Mouse (Mus musculus) ovary, postnatal 14 days (tissue): ENCODE measurements around the gene Zfp808.
"Not testable (repeated sequence)": the region's sequence is repeated elsewhere in the genome, so short reads cannot be mapped to it uniquely, and the experiment has no call there.

Experiments used
- DNase-seq: peaks from one replicate; pipeline ENCODE4 v3.0.0; 2022; ENCODE audit warnings: low spot score

Zfp808 gene

DNA sequence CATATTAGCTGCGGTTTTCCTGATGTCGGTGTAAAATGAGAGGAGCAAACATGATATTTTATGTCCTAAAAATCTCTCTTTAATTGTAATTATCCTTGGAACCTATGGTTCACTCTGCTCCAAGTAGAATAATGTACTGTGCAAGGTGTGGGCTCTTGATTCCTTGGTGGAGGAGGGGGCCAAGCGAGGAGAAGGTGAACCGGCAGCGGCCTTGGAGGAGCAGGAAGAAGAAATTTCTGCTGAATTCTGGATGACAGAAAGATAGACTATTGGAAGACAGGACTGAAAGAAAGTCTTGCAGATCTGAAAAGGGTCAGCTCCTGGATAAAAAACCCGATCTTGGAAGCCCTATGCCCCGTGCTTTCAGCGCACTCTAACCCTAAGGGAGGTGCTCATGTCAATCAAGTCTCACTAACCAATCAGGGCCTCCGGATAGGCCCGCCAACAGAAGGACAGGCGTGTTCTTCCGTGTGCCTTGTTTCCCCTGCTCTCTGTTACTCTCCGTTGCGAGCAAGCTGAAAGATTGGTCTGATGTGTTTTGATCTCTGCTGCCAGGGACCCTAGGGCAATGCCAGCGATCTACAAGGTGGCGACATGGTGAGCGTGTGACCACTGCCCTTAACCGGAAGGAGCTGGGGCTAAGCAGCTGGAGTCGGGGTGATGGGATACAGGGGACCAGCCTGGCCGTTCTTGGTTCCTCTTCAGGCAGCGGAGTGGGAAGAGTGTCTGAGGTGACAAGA lies at the start of gene Zfp808:
Gene Zfp808, plus strand, starts transcription at position 455 of the 740 bp plus-strand sequence.
- DNase-seq: peak; percentile 13

GRCm38 (mm10) chr13:62098786-62099185 lies 30.9 kb upstream of the Zfp808 start:
- DNase-seq: not testable (repeated sequence)

GRCm38 (mm10) chr13:62099454-62099853 lies 30.2 kb upstream of the Zfp808 start:
- not testable (repeated sequence) for DNase-seq

- not testable (repeated sequence) for DNase-seq
Measured at GRCm38 (mm10) chr13:62102368-62102767, 27.3 kb upstream of the Zfp808 start.

GRCm38 (mm10) chr13:62115861-62116260 lies 13.8 kb upstream of the Zfp808 start:
- DNase-seq: not testable (repeated sequence)

GRCm38 (mm10) chr13:62121578-62121977 lies 8.1 kb upstream of the Zfp808 start:
- DNase-seq: not testable (repeated sequence)

- not testable (repeated sequence) for DNase-seq
Measured at GRCm38 (mm10) chr13:62181835-62182755, 52.4 kb downstream of the Zfp808 start.

- no peak for DNase-seq
Measured at GRCm38 (mm10) chr13:62245264-62245663, 115.6 kb downstream of the Zfp808 start.

GRCm38 (mm10) chr13:62255226-62255625 lies 125.5 kb downstream of the Zfp808 start:
- not testable (repeated sequence) for DNase-seq

GRCm38 (mm10) chr13:62263392-62263791 lies 133.7 kb downstream of the Zfp808 start:
- DNase-seq: no peak
